Mouse (Mus musculus) stomach, embryonic 15.5 days (tissue): Measurements from ENCODE around the gene Agap1. TPM values are rescaled to one million over a fixed set of nuclear protein-coding genes. Genes with fewer than 3 reads are reported as not detected.

ENCODE experiments used
- ATAC-seq: fragments of 200-750 bp; cut with Nextera tagmentation; 2 replicates; pipeline ENCODE4 v1.8.0; 2017; ENCODE audit warnings: low read depth, moderate number of reproducible peaks, moderate TSS enrichment; ENCODE audit not compliant: insufficient read depth, low FRiP score
- H3K27ac ChIP-seq: fragments of 300-500 bp; sonication (generic); 2 replicates; pipeline ENCODE4 v1.5.1; 2015; ENCODE audit warnings: mild to moderate bottlenecking, inconsistent platforms
- H3K27me3 ChIP-seq: fragments of 300-500 bp; sonication (generic); replicated peaks from 2 replicates; pipeline ENCODE4 v1.6.1; 2015; ENCODE audit warnings: inconsistent platforms
- H3K36me3 ChIP-seq: fragments of 300-500 bp; sonication (generic); 2 replicates; pipeline ENCODE4 v1.6.1; 2015; ENCODE audit warnings: inconsistent platforms
- H3K4me1 ChIP-seq: fragments of 300-500 bp; sonication (generic); 2 replicates; pipeline ENCODE4 v1.6.1; 2015; ENCODE audit warnings: inconsistent platforms
- H3K4me2 ChIP-seq: fragments of 300-500 bp; sonication (generic); 2 replicates; pipeline ENCODE4 v1.6.1; 2015; ENCODE audit warnings: mild to moderate bottlenecking, inconsistent platforms
- H3K4me3 ChIP-seq: fragments of 300-500 bp; sonication (generic); replicated peaks from 2 replicates; pipeline ENCODE4 v1.5.1; 2015; ENCODE audit warnings: inconsistent platforms
- H3K9ac ChIP-seq: fragments of 300-500 bp; sonication (generic); 2 replicates; pipeline ENCODE4 v1.6.1; 2015; ENCODE audit warnings: inconsistent platforms
- H3K9me3 ChIP-seq: fragments of 300-500 bp; sonication (generic); 2 replicates; pipeline ENCODE4 v1.6.1; 2016; ENCODE audit warnings: inconsistent platforms
- WGBS: fragments of 180-500 bp; shearing (Covaris S2); methylation state at CpG from one replicate; pipeline ENCODE4 v1.1.7; 2015; 5-methylcytosine and 5-hydroxymethylcytosine counted together
- polyA plus RNA-seq: library from polyadenylated mRNA; unstranded; fragments of >200 nt; fragmentation: Nextera tagmentation; extraction: Ambion mirVana; gene quantifications from 2 replicates; pipeline ENCODE4 v1.2.1, GENCODE M21; 2015

Gene Agap1
- polyA plus RNA-seq, 1 experiment from 2014 or later = 9.3 TPM

- 80% methylated on average over 5 of the region's 5 CpGs for WGBS
- Histone ChIP-seq H3K9ac (no peak overlapping the region), H3K4me1 (no peaks in the 10 kb centered on the region), H3K4me2 (no peak overlapping the region), H3K9me3 (no peaks in the 10 kb centered on the region), H3K27ac (no peak overlapping the region), H3K4me3 (no peak overlapping the region), H3K27me3 (no peaks in the 10 kb centered on the region), H3K36me3 (no peaks in the 10 kb centered on the region)
- no peak for ATAC-seq
Measured at GRCm38 (mm10) chr1:89694916-89695315, 240.3 kb downstream of the Agap1 start.

- Histone ChIP-seq H3K4me3 (no peak overlapping the region), H3K9me3 (no peaks in the 10 kb centered on the region), H3K9ac (no peak overlapping the region), H3K4me2 (no peak overlapping the region), H3K36me3 (no peaks in the 10 kb centered on the region), H3K4me1 (no peaks in the 10 kb centered on the region), H3K27me3 (no peaks in the 10 kb centered on the region), H3K27ac (no peak overlapping the region)
- no peak for ATAC-seq
- 79% methylated on average over 2 of the region's 2 CpGs for WGBS
Measured at GRCm38 (mm10) chr1:89697241-89697640, 242.6 kb downstream of the Agap1 start.

- no peaks in the 10 kb centered on the region for H3K36me3 ChIP-seq
- H3K9ac ChIP-seq = no peak overlapping the region
- H3K27me3 ChIP-seq = no peaks in the 10 kb centered on the region
- H3K4me3 ChIP-seq = no peak overlapping the region
- 87% methylated on average over 9 of the region's 9 CpGs for WGBS
- H3K27ac ChIP-seq = no peak overlapping the region
- no peak overlapping the region for H3K4me2 ChIP-seq
- H3K9me3 ChIP-seq = no peaks in the 10 kb centered on the region
- no peak for ATAC-seq
- no peaks in the 10 kb centered on the region for H3K4me1 ChIP-seq
Measured at GRCm38 (mm10) chr1:89700166-89700565, 245.6 kb downstream of the Agap1 start.

GRCm38 (mm10) chr1:89701162-89701730 lies 246.6 kb downstream of the Agap1 start:
- H3K9me3 ChIP-seq = no peaks in the 10 kb centered on the region
- H3K27ac ChIP-seq = 0 out of 2 replicates have a peak overlapping the region, but pooled peaks have one; percentile 4
- H3K4me3 ChIP-seq = no peak overlapping the region
- H3K27me3 ChIP-seq = no peaks in the 10 kb centered on the region
- no peak overlapping the region for H3K9ac ChIP-seq
- no peaks in the 10 kb centered on the region for H3K4me1 ChIP-seq
- H3K36me3 ChIP-seq = no peaks in the 10 kb centered on the region
- 79% methylated on average over 5 of the region's 5 CpGs for WGBS
- ATAC-seq = no peak
- no peak overlapping the region for H3K4me2 ChIP-seq

DNA sequence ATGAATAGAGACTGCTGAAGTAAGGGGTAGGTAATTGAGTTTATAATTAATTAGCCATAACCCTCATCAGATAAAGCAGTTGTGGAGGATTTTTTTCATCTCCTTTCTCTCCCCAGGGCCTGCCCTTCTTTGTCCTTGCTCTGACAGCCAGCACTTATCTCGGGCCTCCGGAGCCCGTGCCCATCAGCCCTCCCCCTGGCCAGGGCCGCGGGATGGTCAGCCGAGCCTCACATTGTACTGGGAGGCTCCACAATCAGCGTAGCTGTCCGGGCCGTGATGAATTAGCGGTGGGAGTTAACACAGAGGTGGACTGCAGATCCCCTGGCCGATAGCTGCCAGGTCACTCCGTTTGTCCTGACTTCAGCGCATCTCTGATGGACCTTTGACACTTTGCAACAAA lies 248.7 kb downstream of the Agap1 start:
- Histone ChIP-seq H3K27me3 (no peaks in the 10 kb centered on the region), H3K9ac (no peak overlapping the region), H3K9me3 (no peaks in the 10 kb centered on the region), H3K27ac (no peak overlapping the region), H3K4me3 (no peak overlapping the region), H3K4me2 (no peak overlapping the region), H3K36me3 (no peaks in the 10 kb centered on the region), H3K4me1 (no peaks in the 10 kb centered on the region)
- WGBS = 22% methylated on average over 13 of the region's 13 CpGs
- no peak for ATAC-seq

DNA sequence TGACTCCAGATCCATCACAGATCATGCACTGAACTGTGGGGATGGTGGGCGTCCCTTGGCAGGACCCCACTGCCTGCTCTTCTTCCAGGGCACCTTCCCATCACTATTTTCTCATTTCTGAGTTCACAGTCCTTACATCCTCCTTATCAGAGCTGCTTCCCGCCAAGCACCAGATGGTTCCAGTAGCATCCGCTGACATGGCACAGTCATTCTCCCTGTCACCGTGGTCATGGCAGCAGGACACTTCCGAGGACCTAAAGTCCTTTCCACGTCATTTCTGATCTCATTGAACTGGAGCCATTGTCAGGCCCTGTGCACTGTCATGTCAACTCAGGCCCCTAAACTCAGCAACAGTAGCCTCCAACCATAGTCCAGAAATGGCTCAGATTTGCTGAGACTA lies 251.1 kb downstream of the Agap1 start:
- no peaks in the 10 kb centered on the region for H3K9me3 ChIP-seq
- H3K9ac ChIP-seq = no peak overlapping the region
- no peak overlapping the region for H3K4me2 ChIP-seq
- no peak for ATAC-seq
- no peaks in the 10 kb centered on the region for H3K27me3 ChIP-seq
- WGBS = 90% methylated on average over 6 of the region's 6 CpGs
- H3K36me3 ChIP-seq = no peaks in the 10 kb centered on the region
- no peak overlapping the region for H3K4me3 ChIP-seq
- H3K27ac ChIP-seq = no peak overlapping the region
- no peaks in the 10 kb centered on the region for H3K4me1 ChIP-seq

GRCm38 (mm10) chr1:89706862-89707261 lies 252.3 kb downstream of the Agap1 start:
- 79% methylated on average over 2 of the region's 2 CpGs for WGBS
- Histone ChIP-seq H3K9me3 (no peaks in the 10 kb centered on the region), H3K9ac (no peak overlapping the region), H3K27ac (no peak overlapping the region), H3K4me1 (no peaks in the 10 kb centered on the region), H3K27me3 (no peaks in the 10 kb centered on the region), H3K36me3 (no peaks in the 10 kb centered on the region), H3K4me2 (no peak overlapping the region), H3K4me3 (no peak overlapping the region)
- no peak for ATAC-seq

GRCm38 (mm10) chr1:89707756-89708480 lies 253.3 kb downstream of the Agap1 start:
- Histone ChIP-seq H3K27ac (no peak overlapping the region), H3K4me3 (no peak overlapping the region), H3K9me3 (no peaks in the 10 kb centered on the region), H3K4me2 (no peak overlapping the region), H3K9ac (no peak overlapping the region), H3K36me3 (no peaks in the 10 kb centered on the region), H3K27me3 (no peaks in the 10 kb centered on the region), H3K4me1 (no peaks in the 10 kb centered on the region)
- WGBS = 67% methylated on average over 15 of the region's 15 CpGs
- no peak for ATAC-seq

GRCm38 (mm10) chr1:89709824-89710223 lies 255.2 kb downstream of the Agap1 start:
- 73% methylated on average over 5 of the region's 5 CpGs for WGBS

GRCm38 (mm10) chr1:89713681-89714080 lies 259.1 kb downstream of the Agap1 start:
- Histone ChIP-seq H3K9ac (no peak overlapping the region), H3K27ac (no peak overlapping the region), H3K4me1 (no peaks in the 10 kb centered on the region), H3K27me3 (no peaks in the 10 kb centered on the region), H3K4me3 (no peak overlapping the region), H3K9me3 (no peaks in the 10 kb centered on the region), H3K36me3 (no peaks in the 10 kb centered on the region), H3K4me2 (no peak overlapping the region)
- 69% methylated on average over 5 of the region's 5 CpGs for WGBS
- no peak for ATAC-seq

More at GRCm38 (mm10) chr1:89709824-89710223, 255.2 kb downstream of the Agap1 start:
- Histone ChIP-seq H3K4me1 (no peaks in the 10 kb centered on the region), H3K36me3 (no peaks in the 10 kb centered on the region), H3K4me3 (no peak overlapping the region), H3K9me3 (no peaks in the 10 kb centered on the region), H3K27ac (0 out of 2 replicates have a peak overlapping the region, but pooled peaks have one; percentile 45), H3K4me2 (no peak overlapping the region), H3K9ac (no peak overlapping the region), H3K27me3 (no peaks in the 10 kb centered on the region)
- ATAC-seq = no peak

- Histone ChIP-seq H3K27ac (no peak overlapping the region), H3K4me3 (no peak overlapping the region), H3K27me3 (no peaks in the 10 kb centered on the region), H3K9ac (no peak overlapping the region), H3K9me3 (no peaks in the 10 kb centered on the region), H3K36me3 (no peaks in the 10 kb centered on the region), H3K4me1 (no peaks in the 10 kb centered on the region), H3K4me2 (no peak overlapping the region)
- 63% methylated on average over 18 of the region's 18 CpGs for WGBS
- no peak for ATAC-seq
Measured at GRCm38 (mm10) chr1:89714165-89714980, 259.8 kb downstream of the Agap1 start.

- 84% methylated on average over 2 of the region's 2 CpGs for WGBS
Measured at GRCm38 (mm10) chr1:89716234-89716633, 261.6 kb downstream of the Agap1 start.

More at GRCm38 (mm10) chr1:89716234-89716633, 261.6 kb downstream of the Agap1 start:
- no peak for ATAC-seq
- H3K4me2 ChIP-seq = no peak overlapping the region
- H3K36me3 ChIP-seq = no peaks in the 10 kb centered on the region
- H3K4me1 ChIP-seq = no peaks in the 10 kb centered on the region
- H3K27me3 ChIP-seq = no peaks in the 10 kb centered on the region
- H3K27ac ChIP-seq = no peak overlapping the region
- H3K9me3 ChIP-seq = no peaks in the 10 kb centered on the region
- H3K4me3 ChIP-seq = no peak overlapping the region
- H3K9ac ChIP-seq = no peak overlapping the region
